Mouse (Mus musculus) forebrain, embryonic 11.5 days (tissue): Measurements from ENCODE around the gene Rwdd3. TPM values are rescaled to one million over a fixed set of nuclear protein-coding genes. Genes with fewer than 3 reads are reported as not detected.
A peak's percentile ranks its signal among the peaks of the same experiment; 100 is the strongest.

Experiments used
- ATAC-seq: fragments of 200-750 bp; cut with Nextera tagmentation; replicated peaks from 2 replicates; pipeline ENCODE4 v1.8.0; 2017; ENCODE audit warnings: moderate TSS enrichment; ENCODE audit not compliant: low FRiP score
- DNase-seq: peaks from one replicate; pipeline ENCODE4 v3.0.0-alpha.2; 2017; ENCODE audit warnings: low spot score
- H3K27ac ChIP-seq: fragments of 300-500 bp; sonication (generic); 2 replicates; pipeline ENCODE4 v1.5.1; 2014; ENCODE audit warnings: low read depth, low read length
- H3K27me3 ChIP-seq: fragments of 300-500 bp; sonication (generic); 2 replicates; pipeline ENCODE4 v1.6.1; 2014; ENCODE audit warnings: mild to moderate bottlenecking, low read length, mixed read lengths; ENCODE audit not compliant: control insufficient read depth, insufficient read depth
- H3K36me3 ChIP-seq: fragments of 300-500 bp; sonication (generic); 2 replicates; pipeline ENCODE4 v1.6.1; 2014; ENCODE audit warnings: mild to moderate bottlenecking, low read length, moderate library complexity, mixed read lengths; ENCODE audit not compliant: control insufficient read depth, insufficient read depth
- H3K4me1 ChIP-seq: fragments of 300-500 bp; sonication (generic); replicated peaks from 2 replicates; pipeline ENCODE4 v1.6.1; 2014; ENCODE audit warnings: low read length, mixed read lengths; ENCODE audit not compliant: control insufficient read depth, insufficient read depth
- H3K4me2 ChIP-seq: fragments of 300-500 bp; sonication (generic); 2 replicates; pipeline ENCODE4 v1.6.1; 2014; ENCODE audit warnings: low read depth, mild to moderate bottlenecking, low read length, moderate library complexity, mixed read lengths; ENCODE audit not compliant: severe bottlenecking
- H3K4me3 ChIP-seq: fragments of 300-500 bp; sonication (generic); 2 replicates; pipeline ENCODE4 v1.5.1; 2014; ENCODE audit warnings: low read depth, low read length
- H3K9ac ChIP-seq: fragments of 300-500 bp; sonication (generic); 2 replicates; pipeline ENCODE4 v1.6.1; 2014; ENCODE audit warnings: low read length
- H3K9me3 ChIP-seq: fragments of 300-500 bp; sonication (generic); 2 replicates; pipeline ENCODE4 v1.6.1; 2016; ENCODE audit warnings: low read length, mixed read lengths; ENCODE audit not compliant: control insufficient read depth
- WGBS: fragments of 180-500 bp; shearing (Covaris S2); extraction: QIAGEN DNeasy Blood & Tissue Kit; methylation state at CpG from one replicate; pipeline ENCODE4 v1.1.7; 2014; 5-methylcytosine and 5-hydroxymethylcytosine counted together
- polyA plus RNA-seq: library from polyadenylated mRNA; unstranded; fragments of >200 nt; fragmentation: Nextera tagmentation; extraction: Ambion mirVana; gene quantifications from 2 replicates; pipeline ENCODE4 v1.2.1, GENCODE M21; 2014

Gene Rwdd3
- polyA plus RNA-seq, result 4.0 and 5.1 TPM in 2 replicates

GRCm38 (mm10) chr3:121171243-121171871 lies at the start of gene Rwdd3:
Rwdd3 (minus strand) TSS chr3:121171695.
- WGBS, result under 1% methylated on average over 40 of the region's 40 CpGs
- peak; percentile 93 for ATAC-seq
- no peak within 1 kb of the TSS for H3K27ac ChIP-seq

GRCm38 (mm10) chr3:121217011-121217410 lies 45.5 kb upstream of the Rwdd3 start:
- DNase-seq (no peak), ATAC-seq (no peak)
- Histone ChIP-seq H3K4me3 (no peak overlapping the region), H3K9ac (no peak overlapping the region), H3K27ac (no peak overlapping the region), H3K36me3 (no peaks in the 10 kb centered on the region), H3K9me3 (no peaks in the 10 kb centered on the region), H3K4me2 (no peak overlapping the region), H3K4me1 (no peaks in the 10 kb centered on the region), H3K27me3 (no peaks in the 10 kb centered on the region)
- WGBS, result 91% methylated on average over 6 of the region's 6 CpGs

More at GRCm38 (mm10) chr3:121171243-121171871, at the start of gene Rwdd3:
- Histone ChIP-seq H3K36me3 (no peaks in the 10 kb centered on the region), H3K9me3 (no peaks in the 10 kb centered on the region; the same call in 1 of the 2 replicates), H3K27me3 (no peaks in the 10 kb centered on the region), H3K4me2 (peak within 1 kb of the TSS; percentile 65), H3K4me1 (no peaks in the 10 kb centered on the region), H3K4me3 (peak within 1 kb of the TSS; percentile 57), H3K9ac (peak within 1 kb of the TSS; percentile 61)
- DNase-seq, result peak; percentile 96

- Histone ChIP-seq H3K4me2 (no peak overlapping the region), H3K36me3 (no peaks in the 10 kb centered on the region), H3K27ac (no peak overlapping the region), H3K9me3 (no peaks in the 10 kb centered on the region), H3K4me1 (no peaks in the 10 kb centered on the region), H3K4me3 (no peak overlapping the region), H3K27me3 (no peaks in the 10 kb centered on the region), H3K9ac (no peak overlapping the region)
- DNase-seq (no peak), ATAC-seq (no peak)
- WGBS, result 83% methylated on average over 3 of the region's 3 CpGs
These were observed 42.0 kb upstream of the Rwdd3 start for GRCm38 (mm10) chr3:121213501-121213900.

- Histone ChIP-seq H3K9ac (no peak overlapping the region), H3K4me1 (no peaks in the 10 kb centered on the region), H3K27ac (no peak overlapping the region), H3K9me3 (no peaks in the 10 kb centered on the region), H3K4me2 (no peak overlapping the region), H3K36me3 (no peaks in the 10 kb centered on the region), H3K4me3 (no peak overlapping the region), H3K27me3 (no peaks in the 10 kb centered on the region)
- no peak for ATAC-seq
- no peak for DNase-seq
- 51% methylated on average over 1 of the region's 1 CpGs for WGBS
These were observed 40.7 kb upstream of the Rwdd3 start for GRCm38 (mm10) chr3:121212156-121212555.

- Histone ChIP-seq H3K4me3 (no peak overlapping the region), H3K4me1 (no peaks in the 10 kb centered on the region)
- ATAC-seq, result no peak
These were observed 37.5 kb upstream of the Rwdd3 start for GRCm38 (mm10) chr3:121208994-121209393.

GRCm38 (mm10) chr3:121206202-121206882 lies 34.8 kb upstream of the Rwdd3 start:
- Histone ChIP-seq H3K27ac (no peak overlapping the region), H3K36me3 (no peaks in the 10 kb centered on the region), H3K9me3 (no peaks in the 10 kb centered on the region), H3K4me3 (no peak overlapping the region), H3K27me3 (no peaks in the 10 kb centered on the region), H3K4me2 (no peak overlapping the region), H3K4me1 (no peaks in the 10 kb centered on the region), H3K9ac (no peak overlapping the region)
- WGBS, result 88% methylated on average over 19 of the region's 19 CpGs
- ATAC-seq, result no peak
- no peak for DNase-seq

More at GRCm38 (mm10) chr3:121208994-121209393, 37.5 kb upstream of the Rwdd3 start:
- no peaks in the 10 kb centered on the region for H3K9me3 ChIP-seq
- no peak overlapping the region for H3K9ac ChIP-seq
- no peak for DNase-seq
- no peaks in the 10 kb centered on the region for H3K36me3 ChIP-seq
- no peak overlapping the region for H3K4me2 ChIP-seq
- no peaks in the 10 kb centered on the region for H3K27me3 ChIP-seq
- WGBS, result 94% methylated on average over 5 of the region's 5 CpGs
- H3K27ac ChIP-seq, result no peak overlapping the region

- H3K27ac ChIP-seq, result no peak overlapping the region
- no peaks in the 10 kb centered on the region for H3K4me1 ChIP-seq
- H3K9ac ChIP-seq, result no peak overlapping the region
- no peak overlapping the region for H3K4me2 ChIP-seq
- DNase-seq (no peak), ATAC-seq (no peak)
- 90% methylated on average over 2 of the region's 2 CpGs for WGBS
- no peaks in the 10 kb centered on the region for H3K9me3 ChIP-seq
- no peak overlapping the region for H3K4me3 ChIP-seq
- H3K27me3 ChIP-seq, result no peaks in the 10 kb centered on the region
- no peaks in the 10 kb centered on the region for H3K36me3 ChIP-seq
These were observed 31.1 kb upstream of the Rwdd3 start for GRCm38 (mm10) chr3:121202638-121203037.

GRCm38 (mm10) chr3:121201012-121201747 lies 29.7 kb upstream of the Rwdd3 start:
- H3K36me3 ChIP-seq, result no peaks in the 10 kb centered on the region
- no peak overlapping the region for H3K27ac ChIP-seq
- no peaks in the 10 kb centered on the region for H3K27me3 ChIP-seq
- no peak for ATAC-seq
- H3K9ac ChIP-seq, result no peak overlapping the region
- no peak for DNase-seq
- H3K4me2 ChIP-seq, result no peak overlapping the region
- 74% methylated on average over 11 of the region's 11 CpGs for WGBS
- no peaks in the 10 kb centered on the region for H3K9me3 ChIP-seq
- H3K4me3 ChIP-seq, result no peak overlapping the region
- H3K4me1 ChIP-seq, result no peaks in the 10 kb centered on the region
